Mouse (Mus musculus): ENCODE measurements at regions not wholly inside any gene's neighbourhood (a gene's known extent, or its start where the extent isn't known, plus 50 kb on each side); places are given as distances from the start of the nearest gene placed in this dataset.

GRCm38 (mm10) chr15:31854764-31855163, 253.1 kb downstream of the Fam173b start:
- no peak for DNase-seq

DNA sequence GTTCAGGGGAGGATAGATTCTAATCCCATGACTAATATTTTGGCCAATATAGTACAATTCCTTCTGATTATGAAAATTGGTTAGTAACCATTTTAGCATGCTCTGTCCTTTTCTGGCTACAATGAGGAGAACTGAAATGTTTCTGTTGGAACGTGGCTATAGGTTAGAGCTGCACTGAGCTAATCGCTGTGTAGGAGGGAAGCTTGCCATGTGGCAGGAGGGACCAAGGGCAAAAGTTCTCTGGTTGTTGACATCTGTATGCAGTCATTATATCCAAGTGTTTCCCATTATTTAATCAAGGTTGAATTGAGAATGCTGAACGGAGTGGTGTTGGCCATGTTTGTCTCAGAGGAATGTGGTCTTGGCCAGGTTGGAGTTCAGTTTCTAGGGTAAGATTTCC, 253.5 kb downstream of the Fam173b start:
- DNase-seq = no peak

- no peak for DNase-seq
These were observed 267.4 kb downstream of the Fam173b start for GRCm38 (mm10) chr15:31869100-31869499.

DNA sequence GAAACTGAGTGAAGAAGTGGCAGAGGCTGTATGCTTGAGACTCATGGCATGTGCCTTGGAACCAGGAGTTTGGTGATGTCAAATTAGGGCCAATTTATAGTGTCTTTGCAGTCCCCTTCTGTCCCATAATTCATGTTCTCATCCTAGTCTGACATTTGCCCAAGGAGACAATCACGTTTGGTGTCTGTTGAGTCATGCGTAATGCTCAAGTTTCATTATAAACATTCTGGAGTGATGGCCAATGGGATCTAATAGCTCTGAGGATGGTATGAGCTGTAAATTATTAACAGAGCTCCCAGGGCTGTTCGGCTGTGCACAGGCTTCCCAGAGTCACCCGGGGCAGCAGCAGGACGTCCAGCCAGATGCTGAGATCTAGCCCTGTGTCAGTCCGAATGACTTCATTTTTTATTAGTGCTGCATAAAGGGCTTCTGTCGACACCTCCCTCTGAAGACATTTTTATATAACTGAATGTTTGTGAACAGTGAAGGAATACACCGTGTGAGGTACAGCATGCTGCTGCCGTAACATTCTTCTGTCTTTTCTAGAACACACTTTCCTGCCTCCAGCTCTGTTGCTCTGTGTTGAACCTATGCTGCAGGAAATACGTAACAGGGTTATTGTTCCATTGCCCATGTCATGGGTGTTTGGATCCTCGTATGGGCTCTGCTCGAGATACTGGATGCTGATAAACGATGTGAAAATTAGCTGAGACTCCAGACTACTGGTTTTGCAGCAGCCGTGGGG, 268.2 kb downstream of the Fam173b start:
- DNase-seq = peak; percentile 31 to 36

DNA sequence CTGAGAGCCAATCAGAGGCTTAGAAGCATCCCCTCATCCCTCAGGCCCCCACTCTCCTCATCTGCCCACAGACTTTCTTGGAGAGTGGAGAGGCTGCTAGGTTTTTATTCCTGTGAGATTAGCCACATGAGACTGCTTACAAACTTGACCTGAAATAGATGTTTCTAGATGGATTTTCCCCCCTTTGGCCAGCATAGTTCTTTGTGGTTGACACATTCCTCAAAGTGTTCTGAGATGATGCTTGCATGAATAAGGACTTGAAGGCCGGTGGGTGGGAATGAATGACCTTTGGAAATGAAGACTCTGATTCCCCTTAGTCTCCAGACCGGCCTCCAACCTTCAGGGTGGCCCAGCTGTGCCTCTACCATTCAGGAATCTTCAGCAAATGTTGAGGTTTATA, 273.8 kb downstream of the Fam173b start:
- no peak for DNase-seq

DNA sequence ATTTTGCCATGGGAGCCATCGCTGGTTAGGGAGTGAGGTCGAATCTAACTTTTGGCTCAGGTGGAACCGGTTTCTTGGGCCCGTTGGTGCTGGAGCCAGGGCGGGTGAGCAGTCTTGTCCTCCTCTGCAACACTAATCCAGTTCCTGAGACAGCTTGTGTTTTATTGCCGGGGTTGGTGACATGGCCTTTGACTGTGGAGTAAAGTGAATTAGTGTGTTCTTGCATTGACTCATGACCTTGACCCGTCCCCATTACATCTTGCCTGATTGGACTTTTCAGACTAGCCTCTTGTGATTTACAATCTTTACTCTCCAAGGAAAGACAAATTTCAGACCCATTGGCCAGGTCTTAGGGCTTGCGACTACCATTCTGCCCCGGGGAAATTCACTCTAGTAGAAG, 278.8 kb downstream of the Fam173b start:
- DNase-seq = peak; percentile 22 to 34

DNA sequence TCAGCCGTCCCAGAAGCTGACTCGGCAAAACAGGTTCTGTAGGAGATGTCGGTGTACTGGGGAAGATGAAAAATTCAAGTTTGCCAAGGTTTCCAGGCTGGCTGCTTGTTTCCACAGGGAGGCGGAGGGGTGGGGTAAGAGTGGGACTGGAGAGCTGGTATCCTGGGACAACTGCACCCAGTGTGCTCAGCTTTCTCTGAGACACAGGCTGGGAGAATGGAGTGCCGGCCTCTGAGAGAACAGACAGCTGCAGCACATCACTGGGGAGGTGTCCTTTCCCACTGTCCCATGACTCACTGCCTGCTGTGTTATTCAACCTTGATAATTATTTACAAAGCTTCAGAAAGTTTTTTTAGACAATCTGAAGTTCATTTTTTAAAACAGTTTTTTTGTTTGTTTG, 280.7 kb downstream of the Fam173b start:
- DNase-seq = peak; percentile 29 to 42

GRCm38 (mm10) chr15:31883516-31883915, 281.9 kb downstream of the Fam173b start:
- no peak for DNase-seq

DNA sequence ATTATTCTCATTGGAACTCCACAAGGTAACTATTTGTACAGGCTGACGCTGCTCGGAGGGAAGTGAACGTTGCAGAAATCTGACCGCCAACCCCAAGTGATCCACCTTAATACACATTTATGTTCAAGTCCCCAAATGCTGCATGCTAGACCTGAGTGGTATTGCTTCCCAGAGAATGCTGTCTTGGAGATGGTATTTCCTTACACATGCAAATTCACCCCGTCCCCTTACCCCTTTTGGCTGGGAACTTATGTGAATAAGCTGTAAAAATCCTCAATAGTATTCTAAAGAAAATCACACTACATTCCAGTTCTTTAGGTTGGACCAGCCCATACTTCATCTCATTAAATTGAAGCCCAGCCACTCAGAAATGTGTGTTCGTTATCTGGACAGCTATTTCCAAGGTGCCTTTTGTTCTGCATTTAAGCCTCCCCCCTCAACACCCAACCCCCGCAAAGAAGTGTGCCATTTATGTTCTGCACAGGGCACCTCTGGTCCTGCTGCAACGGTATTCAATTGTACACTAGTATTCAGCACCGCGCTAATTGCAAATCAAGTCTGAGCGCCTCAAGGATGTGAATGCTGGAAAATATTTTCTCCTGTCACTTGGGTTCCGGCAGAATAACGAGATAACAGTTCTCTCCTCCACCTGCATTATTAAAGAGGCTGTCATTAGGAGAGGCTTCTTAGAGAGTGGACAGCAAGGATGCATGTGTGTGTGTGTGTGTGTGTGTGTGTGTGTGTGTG, 278.0 kb upstream of the Tas2r119 start:
- DNase-seq = no peak

DNA sequence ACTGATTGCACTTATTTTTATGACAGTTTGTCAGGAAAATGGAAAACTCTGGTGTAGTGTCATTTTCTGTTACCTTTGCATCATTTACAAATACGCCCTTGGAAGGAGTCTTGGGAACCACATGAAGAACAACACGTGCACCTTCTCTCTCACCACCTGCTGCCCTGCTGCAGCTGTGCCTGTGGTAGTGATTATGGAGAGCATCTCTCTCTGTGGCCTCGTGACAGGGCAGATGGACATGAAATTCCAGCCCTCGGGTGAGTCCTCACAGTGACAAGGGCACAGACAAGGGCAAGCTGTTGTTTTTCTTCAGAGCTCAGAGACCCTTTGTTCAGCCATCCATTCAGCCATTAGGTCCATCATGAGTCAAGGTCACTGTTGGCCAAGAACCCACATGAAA, 276.8 kb upstream of the Tas2r119 start:
- no peak for DNase-seq

DNA sequence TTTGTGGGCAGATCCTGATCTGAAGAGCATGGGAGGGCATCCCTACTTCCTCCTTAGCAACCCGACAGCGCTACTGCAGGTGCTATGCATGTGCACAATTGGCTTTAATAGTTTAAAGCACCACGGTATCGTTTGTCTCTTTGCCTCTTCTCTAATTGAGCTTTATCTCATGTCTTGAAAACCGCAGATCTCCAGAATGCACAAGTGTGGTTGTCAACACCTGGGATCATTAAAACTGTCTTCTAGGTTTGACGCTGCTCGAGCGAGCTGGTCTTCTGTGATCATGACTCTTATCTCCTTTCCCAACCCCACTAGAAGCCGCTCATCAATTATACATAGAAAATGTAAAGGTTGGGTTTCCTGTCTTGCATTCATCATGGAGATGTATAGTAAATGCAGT, 268.7 kb upstream of the Tas2r119 start:
- DNase-seq = no peak

DNA sequence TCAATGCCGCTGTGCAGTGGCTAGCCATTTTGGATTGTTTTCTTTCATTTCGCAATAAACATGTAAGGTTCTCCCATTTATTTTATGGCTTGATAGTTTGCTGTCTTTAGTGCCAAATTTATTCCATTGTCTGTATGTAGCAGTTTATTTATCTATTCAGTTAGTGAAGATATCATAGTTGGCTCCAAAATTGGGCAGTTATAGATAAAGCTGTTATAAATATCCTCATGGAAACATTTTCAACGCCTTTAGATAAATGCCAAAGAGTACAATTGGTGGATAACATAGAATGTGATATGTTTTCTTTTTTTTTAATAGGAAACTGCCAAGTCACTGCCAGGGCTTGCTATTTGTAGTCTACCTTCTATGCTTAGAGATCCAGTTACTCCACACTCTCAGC, 265.1 kb upstream of the Tas2r119 start:
- no peak for DNase-seq

DNA sequence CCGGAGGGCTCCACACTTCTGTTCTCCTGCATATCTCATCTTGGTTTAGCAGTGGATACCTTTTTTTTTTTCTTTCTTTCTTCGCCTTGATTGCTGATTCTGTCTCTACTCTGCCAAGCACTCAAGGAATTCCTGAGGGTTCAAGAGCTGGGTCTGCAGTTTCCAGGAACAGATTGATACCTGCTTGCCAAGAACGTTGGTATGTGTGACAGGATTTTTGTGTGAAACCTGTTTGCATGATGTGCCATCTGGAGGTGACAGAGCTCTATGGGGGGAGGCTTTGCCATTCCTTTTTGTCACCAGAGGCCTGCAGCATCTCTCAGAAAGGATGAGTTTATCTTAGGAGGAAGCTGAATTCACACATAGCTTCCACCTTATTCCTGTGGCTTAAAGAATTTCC, 255.6 kb upstream of the Tas2r119 start:
- no peak for DNase-seq

DNA sequence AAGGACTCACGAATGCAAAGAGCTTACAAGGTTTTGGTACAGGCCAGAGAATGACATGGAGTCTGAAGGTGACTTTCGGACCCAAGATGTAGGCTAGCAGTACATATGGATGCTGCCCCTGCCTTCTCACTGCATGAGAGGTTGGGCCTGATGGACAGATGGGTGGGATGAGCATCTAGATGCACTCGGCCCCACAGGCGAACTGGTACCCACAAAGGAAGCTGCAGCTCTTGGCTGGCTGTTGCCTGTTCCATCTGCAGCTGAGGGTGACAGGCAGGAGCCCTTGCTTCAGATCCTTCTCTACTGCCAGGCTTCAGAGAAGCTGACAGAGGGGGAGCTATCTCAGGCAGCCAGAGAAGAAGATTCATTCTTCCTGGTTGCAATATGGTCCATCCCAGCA, 216.8 kb upstream of the Tas2r119 start:
- no peak for DNase-seq

DNA sequence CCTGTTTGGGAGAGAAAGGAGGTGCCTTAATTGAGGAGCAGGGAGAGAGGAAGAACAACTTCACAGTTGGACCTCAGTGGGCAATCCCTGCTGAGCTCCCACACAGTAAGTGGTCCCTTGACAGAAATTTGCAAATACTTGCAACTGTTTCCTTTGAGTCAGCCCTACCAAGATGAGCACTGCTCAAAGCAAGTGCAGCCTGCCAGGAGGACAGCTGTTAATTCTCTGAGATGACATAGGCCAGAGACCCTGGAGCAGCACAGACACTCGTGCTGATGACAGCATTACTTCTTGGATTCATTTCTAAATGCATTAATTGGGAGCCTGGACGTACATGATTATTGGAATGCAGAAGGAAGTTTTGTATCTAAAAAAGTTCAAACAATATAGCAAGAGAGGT, 215.1 kb upstream of the Tas2r119 start:
- DNase-seq = peak; percentile 42 to 44

DNA sequence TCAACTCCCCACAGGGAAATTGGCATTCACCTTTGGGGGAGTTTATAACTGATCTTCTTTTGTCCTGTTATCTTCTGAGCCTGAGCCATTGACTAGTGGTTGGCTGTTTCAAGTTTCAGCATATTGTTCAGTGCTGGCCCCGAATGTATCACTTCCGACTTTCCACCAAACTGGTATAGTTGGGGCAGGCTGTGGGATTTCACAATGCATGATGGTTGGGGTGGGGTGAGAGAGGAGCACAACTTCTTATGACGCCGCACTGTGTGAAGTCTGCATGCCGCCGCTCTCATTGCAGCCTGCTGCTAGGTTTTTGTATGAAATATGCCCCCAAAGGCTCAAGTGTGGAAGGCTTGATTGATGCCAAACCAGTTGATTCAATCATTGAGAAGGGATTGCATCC, 212.2 kb upstream of the Tas2r119 start:
- no peak for DNase-seq

GRCm38 (mm10) chr15:31965542-31965941, 211.5 kb upstream of the Tas2r119 start:
- no peak for DNase-seq

GRCm38 (mm10) chr15:31972891-31973290, 204.2 kb upstream of the Tas2r119 start:
- no peak for DNase-seq

- DNase-seq = no peak
These were observed 203.2 kb upstream of the Tas2r119 start for GRCm38 (mm10) chr15:31973889-31974288.

DNA sequence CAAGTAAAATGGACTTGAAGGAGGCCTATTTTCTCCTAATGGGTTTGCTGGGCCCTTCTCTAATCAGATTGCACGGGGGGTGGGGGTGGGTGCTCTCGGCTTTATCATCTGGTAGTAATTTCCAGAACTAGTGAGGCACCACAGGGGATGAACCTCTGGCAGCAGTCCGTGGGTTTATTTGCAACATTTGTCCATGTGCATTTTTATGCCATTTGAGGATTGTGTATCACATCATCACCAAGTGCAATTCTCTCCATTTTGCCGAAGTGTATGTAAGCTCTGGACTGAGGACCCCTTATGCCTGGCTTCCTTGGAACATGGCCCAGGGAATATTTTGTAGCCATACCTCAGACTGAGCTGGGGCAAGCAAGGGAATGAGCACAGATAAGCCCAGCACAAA, 200.6 kb upstream of the Tas2r119 start:
- no peak for DNase-seq

- no peak for DNase-seq
These were observed 199.5 kb upstream of the Tas2r119 start for GRCm38 (mm10) chr15:31977563-31977962.

DNA sequence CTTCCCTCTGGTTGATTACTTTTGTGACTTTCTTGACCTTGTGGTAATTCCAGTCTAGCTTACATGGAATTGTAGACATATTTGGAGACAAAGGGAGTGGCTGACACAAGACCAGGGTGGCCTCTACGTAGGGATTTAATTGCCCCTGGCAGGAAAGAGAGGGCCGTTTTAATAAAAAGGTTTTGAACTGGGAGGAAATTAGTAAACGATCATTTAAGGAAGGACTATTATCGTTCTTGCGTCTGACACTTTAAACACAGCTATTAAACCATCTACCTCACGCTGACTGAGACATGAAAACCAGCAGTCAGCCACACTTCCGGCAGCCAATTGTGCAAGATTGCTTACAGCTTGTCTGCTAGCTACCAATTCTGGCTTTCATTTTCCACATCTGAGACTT, 197.1 kb upstream of the Tas2r119 start:
- no peak for DNase-seq

DNA sequence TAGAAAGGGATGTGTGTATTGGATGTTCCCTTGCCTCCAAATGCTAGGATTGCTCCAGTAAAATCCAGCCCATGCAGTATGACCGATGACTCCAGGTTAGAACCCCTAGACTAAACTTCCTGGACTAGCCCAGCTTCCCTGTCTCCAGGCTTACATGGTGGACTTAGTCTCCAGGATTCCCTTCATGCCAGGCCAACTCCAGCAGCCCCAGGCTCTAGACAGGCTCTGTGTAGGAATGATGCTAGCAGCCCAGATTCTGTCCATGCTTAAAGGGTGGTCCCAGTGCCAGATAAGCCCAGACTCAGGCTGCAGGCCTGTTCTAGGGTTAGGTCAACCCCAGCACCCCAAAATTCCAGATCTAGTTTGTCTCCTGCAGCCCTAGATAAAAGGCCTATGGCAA, 196.3 kb upstream of the Tas2r119 start:
- DNase-seq = no peak

DNA sequence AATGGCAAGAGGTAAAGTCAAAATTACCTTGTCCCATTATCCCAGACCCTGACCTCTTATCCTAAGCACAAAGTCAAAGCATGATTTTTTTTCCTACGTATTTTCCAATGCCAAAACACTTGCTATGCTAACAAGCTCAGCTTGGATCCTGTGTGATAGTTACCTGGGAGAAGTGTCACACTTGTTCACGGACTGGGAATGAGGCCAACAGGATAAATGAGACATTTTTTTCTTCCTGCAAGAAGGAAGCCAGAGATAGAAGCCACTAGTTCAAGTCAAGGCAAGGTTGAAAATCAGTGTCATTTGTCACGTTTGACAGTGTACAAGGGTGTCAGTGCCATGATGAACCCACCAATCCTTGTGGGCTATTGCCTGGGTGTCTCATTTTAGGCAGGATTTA, 189.8 kb upstream of the Tas2r119 start:
- no peak for DNase-seq

GRCm38 (mm10) chr15:31989093-31989492, 188.0 kb upstream of the Tas2r119 start:
- no peak for DNase-seq

Measured in kidney, postnatal 36 days (tissue).